Mouse (Mus musculus) stomach, embryonic 15.5 days (tissue): ENCODE data around the gene Tarsl2. TPM values are rescaled to one million over a fixed set of nuclear protein-coding genes. Genes with fewer than 3 reads are reported as not detected.

Experiments
- ATAC-seq: fragments of 200-750 bp; cut with Nextera tagmentation; 2 replicates; pipeline ENCODE4 v1.8.0; 2017; ENCODE audit warnings: low read depth, moderate number of reproducible peaks, moderate TSS enrichment; ENCODE audit not compliant: insufficient read depth, low FRiP score
- H3K27ac ChIP-seq: fragments of 300-500 bp; sonication (generic); 2 replicates; pipeline ENCODE4 v1.5.1; 2015; ENCODE audit warnings: mild to moderate bottlenecking, inconsistent platforms
- H3K27me3 ChIP-seq: fragments of 300-500 bp; sonication (generic); replicated peaks from 2 replicates; pipeline ENCODE4 v1.6.1; 2015; ENCODE audit warnings: inconsistent platforms
- H3K36me3 ChIP-seq: fragments of 300-500 bp; sonication (generic); 2 replicates; pipeline ENCODE4 v1.6.1; 2015; ENCODE audit warnings: inconsistent platforms
- H3K4me1 ChIP-seq: fragments of 300-500 bp; sonication (generic); 2 replicates; pipeline ENCODE4 v1.6.1; 2015; ENCODE audit warnings: inconsistent platforms
- H3K4me2 ChIP-seq: fragments of 300-500 bp; sonication (generic); 2 replicates; pipeline ENCODE4 v1.6.1; 2015; ENCODE audit warnings: mild to moderate bottlenecking, inconsistent platforms
- H3K4me3 ChIP-seq: fragments of 300-500 bp; sonication (generic); replicated peaks from 2 replicates; pipeline ENCODE4 v1.5.1; 2015; ENCODE audit warnings: inconsistent platforms
- H3K9ac ChIP-seq: fragments of 300-500 bp; sonication (generic); 2 replicates; pipeline ENCODE4 v1.6.1; 2015; ENCODE audit warnings: inconsistent platforms
- H3K9me3 ChIP-seq: fragments of 300-500 bp; sonication (generic); 2 replicates; pipeline ENCODE4 v1.6.1; 2016; ENCODE audit warnings: inconsistent platforms
- WGBS: fragments of 180-500 bp; shearing (Covaris S2); methylation state at CpG from one replicate; pipeline ENCODE4 v1.1.7; 2015; 5-methylcytosine and 5-hydroxymethylcytosine counted together
- polyA plus RNA-seq: library from polyadenylated mRNA; unstranded; fragments of >200 nt; fragmentation: Nextera tagmentation; extraction: Ambion mirVana; gene quantifications from 2 replicates; pipeline ENCODE4 v1.2.1, GENCODE M21; 2015

Gene Tarsl2
- 9.4 and 10.0 TPM in 2 replicates for polyA plus RNA-seq

GRCm38 (mm10) chr7:65644643-65645351 is at the start of gene Tarsl2:
TSS of gene Tarsl2 (plus strand) at chr7:65644898.
- Histone ChIP-seq H3K27me3 (no peaks in the 10 kb centered on the region), H3K4me1 (0 out of 2 replicates have a peak, but pooled peaks cover 3% of the 10 kb centered on the region), H3K27ac (peak within 1 kb of the TSS; percentile 63), H3K4me3 (peak within 1 kb of the TSS; percentile 80), H3K9ac (peak within 1 kb of the TSS; percentile 61), H3K36me3 (peaks cover 7% of the 10 kb centered on the region; the same call in 1 of the 2 replicates), H3K4me2 (peak within 1 kb of the TSS; percentile 93), H3K9me3 (no peaks in the 10 kb centered on the region)
- peak; percentile 95 for ATAC-seq
- WGBS: under 1% methylated on average over 60 of the region's 64 CpGs

- no peak for ATAC-seq
- H3K27me3 ChIP-seq: no peaks in the 10 kb centered on the region
- no peak overlapping the region for H3K4me3 ChIP-seq
- no peaks in the 10 kb centered on the region for H3K9me3 ChIP-seq
- H3K4me2 ChIP-seq: no peak overlapping the region
- H3K4me1 ChIP-seq: no peaks in the 10 kb centered on the region
- no peak overlapping the region for H3K9ac ChIP-seq
- WGBS: 70% methylated on average over 3 of the region's 3 CpGs
- no peaks in the 10 kb centered on the region for H3K36me3 ChIP-seq
- no peak overlapping the region for H3K27ac ChIP-seq
Measured at GRCm38 (mm10) chr7:65606124-65606523, 38.6 kb upstream of the Tarsl2 start.

- Histone ChIP-seq H3K27ac (no peak overlapping the region), H3K9ac (no peak overlapping the region), H3K4me1 (no peaks in the 10 kb centered on the region), H3K4me2 (no peak overlapping the region), H3K9me3 (no peaks in the 10 kb centered on the region), H3K36me3 (no peaks in the 10 kb centered on the region), H3K4me3 (no peak overlapping the region), H3K27me3 (no peaks in the 10 kb centered on the region)
- 73% methylated on average over 5 of the region's 5 CpGs for WGBS
- ATAC-seq: no peak
Measured at GRCm38 (mm10) chr7:65607003-65607402, 37.7 kb upstream of the Tarsl2 start.

GRCm38 (mm10) chr7:65610171-65610570 is 34.5 kb upstream of the Tarsl2 start:
- ATAC-seq: no peak
- Histone ChIP-seq H3K27ac (no peak overlapping the region), H3K9ac (no peak overlapping the region), H3K9me3 (no peaks in the 10 kb centered on the region), H3K4me1 (no peaks in the 10 kb centered on the region), H3K4me2 (no peak overlapping the region), H3K36me3 (no peaks in the 10 kb centered on the region), H3K27me3 (no peaks in the 10 kb centered on the region), H3K4me3 (no peak overlapping the region)
- WGBS: 73% methylated on average over 5 of the region's 5 CpGs

GRCm38 (mm10) chr7:65610673-65611072 is 34.0 kb upstream of the Tarsl2 start:
- Histone ChIP-seq H3K4me3 (no peak overlapping the region), H3K36me3 (no peaks in the 10 kb centered on the region), H3K4me2 (no peak overlapping the region), H3K27me3 (no peaks in the 10 kb centered on the region), H3K9ac (no peak overlapping the region), H3K27ac (no peak overlapping the region), H3K4me1 (no peaks in the 10 kb centered on the region), H3K9me3 (no peaks in the 10 kb centered on the region)
- WGBS: 62% methylated on average over 8 of the region's 8 CpGs
- ATAC-seq: no peak

- H3K4me1 ChIP-seq: no peaks in the 10 kb centered on the region
- no peaks in the 10 kb centered on the region for H3K9me3 ChIP-seq
- H3K27ac ChIP-seq: no peak overlapping the region
- no peak overlapping the region for H3K4me3 ChIP-seq
- no peak overlapping the region for H3K9ac ChIP-seq
- no peak overlapping the region for H3K4me2 ChIP-seq
- no peaks in the 10 kb centered on the region for H3K36me3 ChIP-seq
- 48% methylated on average over 3 of the region's 3 CpGs for WGBS
- no peak for ATAC-seq
- no peaks in the 10 kb centered on the region for H3K27me3 ChIP-seq
Measured at GRCm38 (mm10) chr7:65611298-65611697, 33.4 kb upstream of the Tarsl2 start.

GRCm38 (mm10) chr7:65613723-65614122 is 31.0 kb upstream of the Tarsl2 start:
- Histone ChIP-seq H3K4me2 (no peak overlapping the region), H3K9ac (no peak overlapping the region), H3K27ac (no peak overlapping the region), H3K4me1 (no peaks in the 10 kb centered on the region), H3K9me3 (no peaks in the 10 kb centered on the region), H3K36me3 (no peaks in the 10 kb centered on the region), H3K27me3 (no peaks in the 10 kb centered on the region), H3K4me3 (no peak overlapping the region)
- WGBS: 65% methylated on average over 5 of the region's 5 CpGs
- no peak for ATAC-seq

GRCm38 (mm10) chr7:65618751-65619150 is 25.9 kb upstream of the Tarsl2 start:
- H3K9ac ChIP-seq: no peak overlapping the region
- no peak overlapping the region for H3K4me2 ChIP-seq
- no peaks in the 10 kb centered on the region for H3K36me3 ChIP-seq
- no peaks in the 10 kb centered on the region for H3K27me3 ChIP-seq
- H3K27ac ChIP-seq: no peak overlapping the region
- WGBS: 39% methylated on average over 1 of the region's 1 CpGs
- H3K9me3 ChIP-seq: no peaks in the 10 kb centered on the region
- no peak overlapping the region for H3K4me3 ChIP-seq
- no peaks in the 10 kb centered on the region for H3K4me1 ChIP-seq
- ATAC-seq: no peak

- no peak overlapping the region for H3K4me2 ChIP-seq
- no peak overlapping the region for H3K27ac ChIP-seq
- H3K4me3 ChIP-seq: no peak overlapping the region
- 70% methylated on average over 7 of the region's 7 CpGs for WGBS
- no peak for ATAC-seq
- H3K9ac ChIP-seq: no peak overlapping the region
- no peaks in the 10 kb centered on the region for H3K4me1 ChIP-seq
- no peaks in the 10 kb centered on the region for H3K36me3 ChIP-seq
- no peaks in the 10 kb centered on the region for H3K27me3 ChIP-seq
- H3K9me3 ChIP-seq: no peaks in the 10 kb centered on the region
Measured at GRCm38 (mm10) chr7:65620746-65621145, 24.0 kb upstream of the Tarsl2 start.

- Histone ChIP-seq H3K27me3 (no peaks in the 10 kb centered on the region), H3K9ac (no peak overlapping the region), H3K4me2 (no peak overlapping the region), H3K4me1 (no peaks in the 10 kb centered on the region), H3K9me3 (no peaks in the 10 kb centered on the region), H3K4me3 (no peak overlapping the region), H3K36me3 (no peaks in the 10 kb centered on the region), H3K27ac (no peak overlapping the region)
- no peak for ATAC-seq
- 89% methylated on average over 3 of the region's 3 CpGs for WGBS
Measured at GRCm38 (mm10) chr7:65623330-65623729, 21.4 kb upstream of the Tarsl2 start.

GRCm38 (mm10) chr7:65625528-65625927 is 19.2 kb upstream of the Tarsl2 start:
- no peak overlapping the region for H3K9ac ChIP-seq
- 52% methylated on average over 2 of the region's 2 CpGs for WGBS
- H3K27me3 ChIP-seq: no peaks in the 10 kb centered on the region
- H3K27ac ChIP-seq: no peak overlapping the region
- ATAC-seq: no peak
- no peak overlapping the region for H3K4me3 ChIP-seq
- H3K9me3 ChIP-seq: no peaks in the 10 kb centered on the region
- no peaks in the 10 kb centered on the region for H3K4me1 ChIP-seq
- H3K36me3 ChIP-seq: no peaks in the 10 kb centered on the region
- H3K4me2 ChIP-seq: no peak overlapping the region

- no peaks in the 10 kb centered on the region for H3K36me3 ChIP-seq
- no peak overlapping the region for H3K4me2 ChIP-seq
- no peaks in the 10 kb centered on the region for H3K27me3 ChIP-seq
- no peak overlapping the region for H3K4me3 ChIP-seq
- no peak for ATAC-seq
- no peak overlapping the region for H3K9ac ChIP-seq
- 91% methylated on average over 1 of the region's 1 CpGs for WGBS
- H3K9me3 ChIP-seq: no peaks in the 10 kb centered on the region
- no peak overlapping the region for H3K27ac ChIP-seq
- no peaks in the 10 kb centered on the region for H3K4me1 ChIP-seq
Measured at GRCm38 (mm10) chr7:65629846-65630245, 14.9 kb upstream of the Tarsl2 start.

GRCm38 (mm10) chr7:65630661-65631060 is 14.0 kb upstream of the Tarsl2 start:
- Histone ChIP-seq H3K4me1 (no peaks in the 10 kb centered on the region), H3K27ac (no peak overlapping the region), H3K27me3 (no peaks in the 10 kb centered on the region), H3K4me2 (no peak overlapping the region), H3K36me3 (no peaks in the 10 kb centered on the region), H3K9me3 (no peaks in the 10 kb centered on the region), H3K9ac (no peak overlapping the region), H3K4me3 (no peak overlapping the region)
- 74% methylated on average over 5 of the region's 5 CpGs for WGBS
- no peak for ATAC-seq
